Mouse (Mus musculus): ENCODE measurements around the gene Atrx. TPM values are rescaled to one million over a fixed set of nuclear protein-coding genes. Genes with fewer than 3 reads are reported as not detected.

The Atrx gene
- polyA plus RNA-seq, 1 experiment from 2014 or later: 39.4 TPM

GRCm38 (mm10) chrX:105886921-105887320, 42.3 kb downstream of the Atrx start:
- H3K4me1 ChIP-seq (ENCODE audit: control insufficient read depth, low read depth, low read length): no peaks in the 10 kb centered on the region
- ATAC-seq (ENCODE audit: low read depth): no peak

GRCm38 (mm10) chrX:105864367-105864766, 64.8 kb downstream of the Atrx start:
- ATAC-seq (ENCODE audit: low read depth): no peak
- 67% methylated on average over 5 of the region's 5 CpGs for WGBS (ENCODE audit: insufficient replicate concordance)
- no peak overlapping the region for H3K27ac ChIP-seq (ENCODE audit: low read length)

More at GRCm38 (mm10) chrX:105886921-105887320, 42.3 kb downstream of the Atrx start:
- Histone ChIP-seq H3K36me3 (ENCODE audit: control insufficient read depth, insufficient read depth) (no peaks in the 10 kb centered on the region), H3K27me3 (ENCODE audit: control insufficient read depth, insufficient read depth, low read depth, low read length) (no peaks in the 10 kb centered on the region), H3K9me3 (replicated peaks; ENCODE audit: control insufficient read depth, low read length) (no peaks in the 10 kb centered on the region), H3K4me2 (ENCODE audit: low read depth, low read length) (no peak overlapping the region), H3K4me3 (ENCODE audit: low read depth, low read length) (no peak overlapping the region), H3K9ac (ENCODE audit: low read depth, low read length) (no peak overlapping the region), H3K27ac (ENCODE audit: low read length) (no peak overlapping the region)
- 55% methylated on average over 2 of the region's 2 CpGs for WGBS (ENCODE audit: insufficient replicate concordance)

GRCm38 (mm10) chrX:105824462-105824861, 104.7 kb downstream of the Atrx start:
- Histone ChIP-seq H3K9ac (ENCODE audit: low read depth, low read length) (no peak overlapping the region), H3K4me1 (ENCODE audit: control insufficient read depth, low read depth, low read length) (no peaks in the 10 kb centered on the region), H3K9me3 (replicated peaks; ENCODE audit: control insufficient read depth, low read length) (no peaks in the 10 kb centered on the region), H3K4me3 (ENCODE audit: low read depth, low read length) (no peak overlapping the region), H3K36me3 (ENCODE audit: control insufficient read depth, insufficient read depth) (0 out of 2 replicates have a peak, but pooled peaks cover 3% of the 10 kb centered on the region), H3K27me3 (ENCODE audit: control insufficient read depth, insufficient read depth, low read depth, low read length) (no peaks in the 10 kb centered on the region), H3K4me2 (ENCODE audit: low read depth, low read length) (no peak overlapping the region), H3K27ac (ENCODE audit: low read length) (no peak overlapping the region)
- ATAC-seq (ENCODE audit: low read depth): no peak
- WGBS (ENCODE audit: insufficient replicate concordance): 58% methylated on average over 5 of the region's 5 CpGs

More at GRCm38 (mm10) chrX:105864367-105864766, 64.8 kb downstream of the Atrx start:
- Histone ChIP-seq H3K4me1 (ENCODE audit: control insufficient read depth, low read depth, low read length) (no peaks in the 10 kb centered on the region), H3K36me3 (ENCODE audit: control insufficient read depth, insufficient read depth) (no peaks in the 10 kb centered on the region), H3K9ac (ENCODE audit: low read depth, low read length) (no peak overlapping the region), H3K27me3 (ENCODE audit: control insufficient read depth, insufficient read depth, low read depth, low read length) (no peaks in the 10 kb centered on the region), H3K4me3 (ENCODE audit: low read depth, low read length) (no peak overlapping the region), H3K4me2 (ENCODE audit: low read depth, low read length) (no peak overlapping the region), H3K9me3 (replicated peaks; ENCODE audit: control insufficient read depth, low read length) (no peaks in the 10 kb centered on the region)

- no peak overlapping the region for H3K27ac ChIP-seq (ENCODE audit: low read length)
- no peaks in the 10 kb centered on the region for H3K9me3 ChIP-seq (replicated peaks; ENCODE audit: control insufficient read depth, low read length)
- no peak overlapping the region for H3K4me2 ChIP-seq (ENCODE audit: low read depth, low read length)
- no peaks in the 10 kb centered on the region for H3K4me1 ChIP-seq (ENCODE audit: control insufficient read depth, low read depth, low read length)
- no peaks in the 10 kb centered on the region for H3K36me3 ChIP-seq (ENCODE audit: control insufficient read depth, insufficient read depth)
- 59% methylated on average over 8 of the region's 8 CpGs for WGBS (ENCODE audit: insufficient replicate concordance)
- no peak for ATAC-seq (ENCODE audit: low read depth)
- no peak overlapping the region for H3K4me3 ChIP-seq (ENCODE audit: low read depth, low read length)
- no peaks in the 10 kb centered on the region for H3K27me3 ChIP-seq (ENCODE audit: control insufficient read depth, insufficient read depth, low read depth, low read length)
- no peak overlapping the region for H3K9ac ChIP-seq (ENCODE audit: low read depth, low read length)
These were observed 134.3 kb downstream of the Atrx start for GRCm38 (mm10) chrX:105794806-105795403.

GRCm38 (mm10) chrX:105773281-105773680, 155.9 kb downstream of the Atrx start:
- H3K4me3 ChIP-seq (ENCODE audit: low read depth, low read length): no peak overlapping the region
- WGBS (ENCODE audit: insufficient replicate concordance): 66% methylated on average over 5 of the region's 5 CpGs

GRCm38 (mm10) chrX:105767932-105768331, 161.3 kb downstream of the Atrx start:
- Histone ChIP-seq H3K4me1 (ENCODE audit: control insufficient read depth, low read depth, low read length) (no peaks in the 10 kb centered on the region), H3K27me3 (ENCODE audit: control insufficient read depth, insufficient read depth, low read depth, low read length) (peaks cover 43% of the 10 kb centered on the region), H3K9ac (ENCODE audit: low read depth, low read length) (no peak overlapping the region), H3K36me3 (ENCODE audit: control insufficient read depth, insufficient read depth) (no peaks in the 10 kb centered on the region), H3K4me3 (ENCODE audit: low read depth, low read length) (no peak overlapping the region), H3K9me3 (replicated peaks; ENCODE audit: control insufficient read depth, low read length) (no peaks in the 10 kb centered on the region), H3K27ac (ENCODE audit: low read length) (no peak overlapping the region), H3K4me2 (ENCODE audit: low read depth, low read length) (no peak overlapping the region)
- no peak for ATAC-seq (ENCODE audit: low read depth)
- 57% methylated on average over 3 of the region's 3 CpGs for WGBS (ENCODE audit: insufficient replicate concordance)

More at GRCm38 (mm10) chrX:105773281-105773680, 155.9 kb downstream of the Atrx start:
- Histone ChIP-seq H3K27me3 (ENCODE audit: control insufficient read depth, insufficient read depth, low read depth, low read length) (no peaks in the 10 kb centered on the region), H3K9ac (ENCODE audit: low read depth, low read length) (no peak overlapping the region), H3K4me1 (ENCODE audit: control insufficient read depth, low read depth, low read length) (no peaks in the 10 kb centered on the region), H3K36me3 (ENCODE audit: control insufficient read depth, insufficient read depth) (no peaks in the 10 kb centered on the region), H3K27ac (ENCODE audit: low read length) (no peak overlapping the region), H3K9me3 (replicated peaks; ENCODE audit: control insufficient read depth, low read length) (no peaks in the 10 kb centered on the region), H3K4me2 (ENCODE audit: low read depth, low read length) (no peak overlapping the region)
- no peak for ATAC-seq (ENCODE audit: low read depth)

- H3K4me2 ChIP-seq (ENCODE audit: low read depth, low read length): no peak overlapping the region
- ATAC-seq (ENCODE audit: low read depth): no peak
- H3K27me3 ChIP-seq (ENCODE audit: control insufficient read depth, insufficient read depth, low read depth, low read length): peaks cover 49% of the 10 kb centered on the region
- H3K27ac ChIP-seq (ENCODE audit: low read length): no peak overlapping the region
- H3K9ac ChIP-seq (ENCODE audit: low read depth, low read length): no peak overlapping the region
- H3K9me3 ChIP-seq (replicated peaks; ENCODE audit: control insufficient read depth, low read length): no peaks in the 10 kb centered on the region
- H3K4me1 ChIP-seq (ENCODE audit: control insufficient read depth, low read depth, low read length): no peaks in the 10 kb centered on the region
- 44% methylated on average over 9 of the region's 9 CpGs for WGBS (ENCODE audit: insufficient replicate concordance)
- H3K36me3 ChIP-seq (ENCODE audit: control insufficient read depth, insufficient read depth): no peaks in the 10 kb centered on the region
- H3K4me3 ChIP-seq (ENCODE audit: low read depth, low read length): no peak overlapping the region
These were observed 161.9 kb downstream of the Atrx start for GRCm38 (mm10) chrX:105767177-105767764.

GRCm38 (mm10) chrX:105766013-105766412, 163.2 kb downstream of the Atrx start:
- no peaks in the 10 kb centered on the region for H3K4me1 ChIP-seq (ENCODE audit: control insufficient read depth, low read depth, low read length)
- H3K27ac ChIP-seq (ENCODE audit: low read length): no peak overlapping the region
- ATAC-seq (ENCODE audit: low read depth): no peak
- no peak overlapping the region for H3K4me3 ChIP-seq (ENCODE audit: low read depth, low read length)
- no peak overlapping the region for H3K4me2 ChIP-seq (ENCODE audit: low read depth, low read length)
- no peaks in the 10 kb centered on the region for H3K9me3 ChIP-seq (replicated peaks; ENCODE audit: control insufficient read depth, low read length)
- peaks cover 53% of the 10 kb centered on the region for H3K27me3 ChIP-seq (ENCODE audit: control insufficient read depth, insufficient read depth, low read depth, low read length)
- H3K9ac ChIP-seq (ENCODE audit: low read depth, low read length): no peak overlapping the region
- 30% methylated on average over 6 of the region's 6 CpGs for WGBS (ENCODE audit: insufficient replicate concordance)
- H3K36me3 ChIP-seq (ENCODE audit: control insufficient read depth, insufficient read depth): no peaks in the 10 kb centered on the region

GRCm38 (mm10) chrX:105765005-105765706, 164.0 kb downstream of the Atrx start:
- no peak for ATAC-seq (ENCODE audit: low read depth)
- Histone ChIP-seq H3K27me3 (ENCODE audit: control insufficient read depth, insufficient read depth, low read depth, low read length) (peaks cover 53% of the 10 kb centered on the region), H3K4me2 (ENCODE audit: low read depth, low read length) (peak overlapping the region; percentile 46), H3K27ac (ENCODE audit: low read length) (no peak overlapping the region), H3K36me3 (ENCODE audit: control insufficient read depth, insufficient read depth) (no peaks in the 10 kb centered on the region), H3K4me1 (ENCODE audit: control insufficient read depth, low read depth, low read length) (no peaks in the 10 kb centered on the region), H3K9ac (ENCODE audit: low read depth, low read length) (no peak overlapping the region), H3K9me3 (replicated peaks; ENCODE audit: control insufficient read depth, low read length) (no peaks in the 10 kb centered on the region), H3K4me3 (ENCODE audit: low read depth, low read length) (peak overlapping the region; percentile 41; the same call in 1 of the 2 replicates)
- 20% methylated on average over 36 of the region's 36 CpGs for whole genome bisulfite sequencing (ENCODE audit: insufficient replicate concordance)
